Mouse (Mus musculus) heart, postnatal 0 days (tissue): ENCODE results near the gene Ano3. TPM values are rescaled to one million over a fixed set of nuclear protein-coding genes. Genes with fewer than 3 reads are reported as not detected.
"Not testable (repeated sequence)": the region's sequence is repeated elsewhere in the genome, so short reads cannot be mapped to it uniquely, and the experiment has no call there.

Source experiments
- ATAC-seq: fragments of 200-750 bp; cut with Nextera tagmentation; 2 replicates; pipeline ENCODE4 v1.8.0; 2017; ENCODE audit warnings: low read depth, moderate number of reproducible peaks, moderate library complexity; ENCODE audit not compliant: insufficient read depth
- DNase-seq: peaks from one replicate; pipeline ENCODE4 v3.0.0-alpha.2; 2016; ENCODE audit warnings: low spot score
- H3K27ac ChIP-seq: fragments of 300-500 bp; sonication (generic); 2 replicates; pipeline ENCODE4 v1.5.1; 2014; ENCODE audit warnings: low read depth, mild to moderate bottlenecking
- H3K27me3 ChIP-seq: fragments of 300-500 bp; sonication (generic); 2 replicates; pipeline ENCODE4 v1.6.1; 2014; ENCODE audit warnings: low read length, mixed read lengths; ENCODE audit not compliant: control insufficient read depth, insufficient read depth
- H3K36me3 ChIP-seq: fragments of 300-500 bp; sonication (generic); replicated peaks from 2 replicates; pipeline ENCODE4 v1.6.1; 2014; ENCODE audit warnings: low read length, mixed read lengths; ENCODE audit not compliant: control insufficient read depth, insufficient read depth
- H3K4me1 ChIP-seq: fragments of 300-500 bp; sonication (generic); 2 replicates; pipeline ENCODE4 v1.6.1; 2014; ENCODE audit warnings: antibody characterized with exemption; ENCODE audit not compliant: control insufficient read depth, insufficient read depth
- H3K4me2 ChIP-seq: fragments of 300-500 bp; sonication (generic); 2 replicates; pipeline ENCODE4 v1.6.1; 2014; ENCODE audit warnings: low read depth, mild to moderate bottlenecking, low read length, moderate library complexity
- H3K4me3 ChIP-seq: fragments of 300-500 bp; sonication (generic); 2 replicates; pipeline ENCODE4 v1.5.1; 2014; ENCODE audit warnings: low read depth, low read length
- H3K9ac ChIP-seq: fragments of 300-500 bp; sonication (generic); replicated peaks from 2 replicates; pipeline ENCODE4 v1.6.1; 2014; ENCODE audit warnings: low read depth, low read length, mixed read lengths
- H3K9me3 ChIP-seq: fragments of 300-500 bp; sonication (generic); replicated peaks from 2 replicates; pipeline ENCODE4 v1.6.1; 2016; ENCODE audit warnings: low read length; ENCODE audit not compliant: control insufficient read depth
- CTCF ChIP-seq: IDR thresholded peaks from 2 replicates; pipeline ENCODE4 v1.5.1; 2016; ENCODE audit warnings: antibody characterized with exemption, control low read depth, low read depth
- EP300 ChIP-seq: IDR thresholded peaks from 2 replicates; pipeline ENCODE4 v1.6.1; 2016; ENCODE audit warnings: antibody characterized with exemption, low read depth
- WGBS: fragments of 180-500 bp; shearing (Covaris S2); extraction: QIAGEN DNeasy Blood & Tissue Kit; methylation state at CpG from one replicate; pipeline ENCODE4 v1.1.7; 2014; 5-methylcytosine and 5-hydroxymethylcytosine counted together
- polyA plus RNA-seq: library from polyadenylated mRNA; unstranded; fragments of >200 nt; fragmentation: Nextera tagmentation; extraction: Ambion mirVana; gene quantifications from 2 replicates; pipeline ENCODE4 v1.2.1, GENCODE M21; 2015
- total RNA-seq: library from RNA; depleted of rRNA; stranded (reverse); fragments of >200 nt; gene quantifications from 2 replicates; pipeline ENCODE4 v1.2.3, GENCODE M21; 2014; ENCODE audit warnings: low replicate concordance; rRNA removed

Ano3 gene
- total RNA-seq (not detected in 2 replicates), polyA plus RNA-seq (0.18 and 0.25 TPM in 2 replicates)

- not testable (repeated sequence) for H3K27ac ChIP-seq, DNase-seq, H3K27me3 ChIP-seq, ATAC-seq, H3K9ac ChIP-seq, H3K9me3 ChIP-seq, H3K36me3 ChIP-seq, H3K4me1 ChIP-seq
- peak within 1 kb of the TSS; percentile 20 for H3K4me3 ChIP-seq
- H3K4me2 ChIP-seq, result peak within 1 kb of the TSS; percentile 47
Observed at GRCm38 (mm10) chr2:110950823-110951222, at the start of gene Ano3. Gene Ano3, minus strand, starts transcription at chr2:110950923.

GRCm38 (mm10) chr2:110990071-110990470, 39.3 kb upstream of the Ano3 start:
- DNase-seq (no peak), ATAC-seq (no peak)
- no peaks in the 10 kb centered on the region for H3K36me3 ChIP-seq
- H3K27me3 ChIP-seq, result no peaks in the 10 kb centered on the region
- H3K9me3 ChIP-seq, result no peaks in the 10 kb centered on the region
- no peak overlapping the region for H3K4me3 ChIP-seq
- H3K4me1 ChIP-seq, result no peaks in the 10 kb centered on the region
- no peak overlapping the region for H3K9ac ChIP-seq
- no peak overlapping the region for H3K4me2 ChIP-seq
- WGBS, result 67% methylated on average over 1 of the region's 1 CpGs
- TF ChIP-seq EP300, result no peak
- TF ChIP-seq CTCF, result no peak
- no peak overlapping the region for H3K27ac ChIP-seq

- Histone ChIP-seq H3K27ac (no peak overlapping the region), H3K4me3 (no peak overlapping the region), H3K4me2 (no peak overlapping the region), H3K4me1 (no peaks in the 10 kb centered on the region), H3K9ac (no peak overlapping the region), H3K36me3 (no peaks in the 10 kb centered on the region), H3K27me3 (no peaks in the 10 kb centered on the region), H3K9me3 (no peaks in the 10 kb centered on the region)
- peak; percentile 24 for DNase-seq
- TF ChIP-seq EP300, result no peak
- TF ChIP-seq CTCF, result peak; percentile 29; the same call in 1 of the 2 replicates
- 68% methylated on average over 4 of the region's 4 CpGs for WGBS
- no peak for ATAC-seq
Observed at GRCm38 (mm10) chr2:110989539-110989938, 38.8 kb upstream of the Ano3 start.

GRCm38 (mm10) chr2:110985853-110986271, 35.1 kb upstream of the Ano3 start:
- DNase-seq (no peak), ATAC-seq (no peak)
- no peak overlapping the region for H3K4me3 ChIP-seq
- WGBS, result 72% methylated on average over 2 of the region's 2 CpGs
- no peak for TF ChIP-seq EP300
- TF ChIP-seq CTCF, result no peak
- H3K36me3 ChIP-seq, result no peaks in the 10 kb centered on the region
- no peak overlapping the region for H3K27ac ChIP-seq
- H3K4me1 ChIP-seq, result no peaks in the 10 kb centered on the region
- no peak overlapping the region for H3K4me2 ChIP-seq
- no peak overlapping the region for H3K9ac ChIP-seq
- H3K27me3 ChIP-seq, result no peaks in the 10 kb centered on the region
- H3K9me3 ChIP-seq, result no peaks in the 10 kb centered on the region

- no peak overlapping the region for H3K27ac ChIP-seq
- H3K36me3 ChIP-seq, result no peaks in the 10 kb centered on the region
- H3K4me2 ChIP-seq, result no peak overlapping the region
- H3K9ac ChIP-seq, result no peak overlapping the region
- no peaks in the 10 kb centered on the region for H3K4me1 ChIP-seq
- no peak for ATAC-seq
- DNase-seq, result peak; percentile 61
- H3K4me3 ChIP-seq, result no peak overlapping the region
- H3K27me3 ChIP-seq, result no peaks in the 10 kb centered on the region
- WGBS, result 23% methylated on average over 1 of the region's 1 CpGs
- H3K9me3 ChIP-seq, result no peaks in the 10 kb centered on the region
- TF ChIP-seq EP300 (no peak), CTCF (peak; percentile 59)
Observed at GRCm38 (mm10) chr2:110981733-110982132, 31.0 kb upstream of the Ano3 start.

- Histone ChIP-seq H3K9me3 (no peaks in the 10 kb centered on the region), H3K27ac (no peak overlapping the region), H3K27me3 (no peaks in the 10 kb centered on the region), H3K4me1 (no peaks in the 10 kb centered on the region), H3K4me2 (no peak overlapping the region), H3K36me3 (no peaks in the 10 kb centered on the region), H3K9ac (no peak overlapping the region), H3K4me3 (no peak overlapping the region)
- TF ChIP-seq CTCF (no peak), EP300 (no peak)
- 28% methylated on average over 2 of the region's 2 CpGs for WGBS
- ATAC-seq (no peak), DNase-seq (no peak)
Observed at GRCm38 (mm10) chr2:110979610-110980009, 28.9 kb upstream of the Ano3 start.
